8 mouse cellular contexts compared by ENCODE assay signal in the genomic region with DNA sequence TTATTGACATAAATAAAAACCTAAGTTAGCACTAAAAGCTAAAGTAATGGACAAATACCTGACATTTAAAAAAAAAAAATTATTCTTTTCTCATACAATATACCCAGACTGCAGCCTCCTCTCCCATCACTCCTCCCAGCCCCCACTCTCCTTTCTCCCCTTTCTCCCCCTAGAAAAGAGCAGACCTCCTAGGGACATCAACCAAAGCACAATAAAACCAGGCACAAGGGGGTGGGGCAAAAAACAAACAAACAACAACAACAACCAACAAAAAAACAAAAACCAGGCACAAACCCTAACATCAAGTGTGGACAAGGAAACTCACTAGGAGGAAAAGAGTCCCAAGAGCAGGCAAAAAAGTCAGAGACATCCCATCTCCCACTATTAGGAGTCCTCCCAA. TPM values are rescaled to one million over a fixed set of nuclear protein-coding genes. Genes with fewer than 3 reads are reported as not detected.
A peak's percentile ranks its signal among the peaks of the same experiment; 100 is the strongest.
DNase-seq lines count a peak whose midpoint lies in the region; ATAC-seq and TF ChIP-seq lines count a peak whose summit lies in the region.

No protein-coding gene starts in this region.

- ATAC-seq in heart, embryonic 16.5 days (replicated peaks; ENCODE audit: extremely low read depth, insufficient read depth, low FRiP score): no peak
- ATAC-seq in hindbrain, embryonic 16.5 days: peak; percentile 14
- no peak for ATAC-seq in activated CD4-positive, CD25-positive, alpha-beta regulatory T cell, adult 4 months

- no peak overlapping the region for H3K9ac ChIP-seq in heart, embryonic 16.5 days (ENCODE audit: low read length)
- H3K9ac ChIP-seq in hindbrain, embryonic 16.5 days (ENCODE audit: low read depth, low read length): no peak overlapping the region

- H3K27ac ChIP-seq in heart, embryonic 16.5 days (ENCODE audit: low read length): no peak overlapping the region
- H3K27ac ChIP-seq in hindbrain, embryonic 16.5 days (ENCODE audit: low read depth, low read length): no peak overlapping the region

- H3K4me2 ChIP-seq in heart, embryonic 16.5 days (ENCODE audit: low read depth, low read length): peak overlapping the region; percentile 52
- peak overlapping the region; percentile 33 for H3K4me2 ChIP-seq in hindbrain, embryonic 16.5 days (ENCODE audit: low read length)
- H3K4me2 ChIP-seq in myocyte (ENCODE audit: low read depth): peak overlapping the region; percentile 50

- intact Hi-C loops in heart, postnatal 25 days (cut with DNase I): loop anchor here (2.0 to 5.0 kb wide), 3 partner anchors 75 to 259 kb away; a partner anchor contains a TSS

- H3ac ChIP-seq in myocyte (ENCODE audit: control insufficient read depth, insufficient read length): no peak overlapping the region

- no peak for DNase-seq in heart, postnatal 25 days (ENCODE audit: low spot score)
- peak; percentile 47 to 50 for DNase-seq in cerebellum, postnatal 10 days
- no peak for DNase-seq in adrenal gland, postnatal 4 days (ENCODE audit: low spot score in 2 of 2)
- no peak for DNase-seq in gastrocnemius, postnatal 10 days

- peaks cover 13% of the 10 kb centered on the region for H3K36me3 ChIP-seq in heart, embryonic 16.5 days (ENCODE audit: control insufficient read depth, insufficient read depth)
- peaks cover 21% of the 10 kb centered on the region for H3K36me3 ChIP-seq in hindbrain, embryonic 16.5 days (ENCODE audit: control insufficient read depth, insufficient read depth, low read length)
- peaks cover 12% of the 10 kb centered on the region for H3K36me3 ChIP-seq in myocyte (ENCODE audit: control insufficient read depth, insufficient read depth)

- no peak for TF ChIP-seq POLR2A in myocyte (IDR thresholded peaks at IDR 0.05; ENCODE audit: insufficient read length, low read depth)

- H3K27me3 ChIP-seq in heart, embryonic 16.5 days (ENCODE audit: control insufficient read depth, insufficient read depth, low read length): no peaks in the 10 kb centered on the region
- H3K27me3 ChIP-seq in hindbrain, embryonic 16.5 days (replicated peaks; ENCODE audit: control insufficient read depth, insufficient read depth, low read length): no peaks in the 10 kb centered on the region
- peaks cover 4% of the 10 kb centered on the region for H3K27me3 ChIP-seq in myocyte (ENCODE audit: control insufficient read depth, insufficient read depth, insufficient read length)

- H3K4me3 ChIP-seq in heart, embryonic 16.5 days (ENCODE audit: low read length): peak overlapping the region; percentile 28
- H3K4me3 ChIP-seq in hindbrain, embryonic 16.5 days (ENCODE audit: low read length): no peak overlapping the region
- peak overlapping the region; percentile 93 for H3K4me3 ChIP-seq in myocyte

- peaks cover 2% of the 10 kb centered on the region; the same call in 1 of the 2 replicates for H3K9me3 ChIP-seq in heart, embryonic 16.5 days (replicated peaks; ENCODE audit: control insufficient read depth, low read length)
- no peaks in the 10 kb centered on the region for H3K9me3 ChIP-seq in hindbrain, embryonic 16.5 days (ENCODE audit: control insufficient read depth, low read length)

- peaks cover 8% of the 10 kb centered on the region for H3K4me1 ChIP-seq in heart, embryonic 16.5 days (ENCODE audit: control insufficient read depth, insufficient read depth, low read length)
- peaks cover 8% of the 10 kb centered on the region for H3K4me1 ChIP-seq in hindbrain, embryonic 16.5 days (ENCODE audit: control insufficient read depth, insufficient read depth, low read depth, low read length)

- peaks cover 17% of the 10 kb centered on the region for H3K79me2 ChIP-seq in myocyte (ENCODE audit: control insufficient read depth, insufficient read depth)

TF ChIP-seq in myocyte, 11 proteins besides CTCF, POLR2A, EP300 and RAD21:
- TF ChIP-seq MYOD1 (IDR thresholded peaks at IDR 0.05; ENCODE audit: control insufficient read depth in 1 of 3, insufficient read length in 2 of 3, low read depth in 2 of 3): no peak
- TF ChIP-seq E2F4 (IDR thresholded peaks at IDR 0.05; ENCODE audit: insufficient read depth): no peak
- no peak for TF ChIP-seq TCF12 (IDR thresholded peaks at IDR 0.05; ENCODE audit: insufficient read depth, poor library complexity, severe bottlenecking)
- TF ChIP-seq MYOG (IDR thresholded peaks at IDR 0.05; ENCODE audit: control insufficient read depth in 1 of 3, insufficient read depth in 1 of 3, insufficient read length in 2 of 3, low read depth in 2 of 3): no peak
- TF ChIP-seq SRF (IDR thresholded peaks at IDR 0.05; ENCODE audit: control insufficient read depth, insufficient read length, low read depth): no peak
TF ChIP-seq in myocyte: peak in this region for 0.

RNA-seq across cellular contexts. Expression of a gene that starts 0.6 kb away (rescaled TPM):
- polyA plus RNA-seq in heart, embryonic 16.5 days (2015; fragmentation: Nextera tagmentation; extraction: Ambion mirVana): 210 and 235 TPM in 2 replicates
- 100 to 1,000 TPM; 108 to 110 TPM for total RNA-seq in heart, postnatal 25 days (2021)
- 204 and 208 TPM in 2 replicates for polyA plus RNA-seq in hindbrain, embryonic 16.5 days (2015; fragmentation: Nextera tagmentation; extraction: Ambion mirVana)
- polyA plus RNA-seq in myocyte (2012; fragmentation: generic; extraction: Trizol): 346 TPM
- 100 to 1,000 TPM; 175 to 216 TPM for polyA plus RNA-seq in activated CD4-positive, CD25-positive, alpha-beta regulatory T cell, adult 4 months (2017; shearing (Covaris generic))
- 100 to 1,000 TPM; 170 to 182 TPM for total RNA-seq in adrenal gland, postnatal 4 days (2021)
- 100 to 1,000 TPM; 162 to 171 TPM for total RNA-seq in gastrocnemius, postnatal 10 days (2021)

RNA-seq across cellular contexts. Expression of a gene that starts 24.1 kb away (rescaled TPM):
- polyA plus RNA-seq in heart, embryonic 16.5 days (2015; fragmentation: Nextera tagmentation; extraction: Ambion mirVana): 3.1 and 4.3 TPM in 2 replicates
- 10 to 100 TPM in 1 of 2 experiments, 1 to 10 TPM in 1; 9.1 to 10.6 TPM for total RNA-seq in heart, postnatal 25 days (2021)
- polyA plus RNA-seq in hindbrain, embryonic 16.5 days (2015; fragmentation: Nextera tagmentation; extraction: Ambion mirVana): 9.8 and 12.3 TPM in 2 replicates
- 0.49 TPM for polyA plus RNA-seq in myocyte (2012; fragmentation: generic; extraction: Trizol)
- polyA plus RNA-seq in activated CD4-positive, CD25-positive, alpha-beta regulatory T cell, adult 4 months (2017; shearing (Covaris generic)): not detected
- 10 to 100 TPM; 23.7 to 29.4 TPM for total RNA-seq in adrenal gland, postnatal 4 days (2021)
- total RNA-seq in gastrocnemius, postnatal 10 days (2021): 10 to 100 TPM; 17.9 to 27.1 TPM

RNA-seq across cellular contexts. Expression of a gene that starts 59.5 kb away (rescaled TPM):
- polyA plus RNA-seq in heart, embryonic 16.5 days (2015; fragmentation: Nextera tagmentation; extraction: Ambion mirVana): 74.6 and 77.5 TPM in 2 replicates
- total RNA-seq in heart, postnatal 25 days (2021): 10 to 100 TPM; 37.4 to 40.7 TPM
- 56.1 and 58.1 TPM in 2 replicates for polyA plus RNA-seq in hindbrain, embryonic 16.5 days (2015; fragmentation: Nextera tagmentation; extraction: Ambion mirVana)
- 40.4 TPM for polyA plus RNA-seq in myocyte (2012; fragmentation: generic; extraction: Trizol)
- polyA plus RNA-seq in activated CD4-positive, CD25-positive, alpha-beta regulatory T cell, adult 4 months (2017; shearing (Covaris generic)): 100 to 1,000 TPM in 1 of 2 experiments, 10 to 100 TPM in 1; 86.2 to 106 TPM
- 10 to 100 TPM; 85.0 to 95.7 TPM for total RNA-seq in adrenal gland, postnatal 4 days (2021)
- total RNA-seq in gastrocnemius, postnatal 10 days (2021): 10 to 100 TPM; 29.5 to 30.0 TPM

Comparison
In these comparisons a context has a peak if more than half of its experiments do, and no peak if none do; other contexts are left out.
1. DNase-seq: peak in cerebellum, postnatal 10 days (2 of 2); none in heart, postnatal 25 days (single experiment), adrenal gland, postnatal 4 days (0 of 2) and gastrocnemius, postnatal 10 days (single experiment).
2. Peak in every context shown above with its lines, with median percentiles within 50 percentile points of each other: H3K4me2 ChIP-seq.